Mouse (Mus musculus) neural tube, embryonic 11.5 days (tissue): ENCODE measurements around the gene Asic2. TPM values are rescaled to one million over a fixed set of nuclear protein-coding genes. Genes with fewer than 3 reads are reported as not detected.

Experiments used
- ATAC-seq: fragments of 200-750 bp; cut with Nextera tagmentation; 2 replicates; pipeline ENCODE4 v1.8.0; 2017; ENCODE audit warnings: moderate number of reproducible peaks, mild to moderate bottlenecking, moderate TSS enrichment, moderate library complexity; ENCODE audit not compliant: insufficient read depth, low FRiP score, low TSS enrichment
- DNase-seq: peaks from one replicate; pipeline ENCODE4 v3.0.0-alpha.2; 2015; ENCODE audit warnings: low spot score
- H3K27ac ChIP-seq: fragments of 300-500 bp; sonication (generic); 2 replicates; pipeline ENCODE4 v1.5.1; 2014; ENCODE audit warnings: low read depth, mild to moderate bottlenecking, low read length
- H3K27me3 ChIP-seq: fragments of 300-500 bp; sonication (generic); 2 replicates; pipeline ENCODE4 v1.6.1; 2014; ENCODE audit warnings: mild to moderate bottlenecking, low read length, mixed read lengths; ENCODE audit not compliant: control insufficient read depth, insufficient read depth
- H3K36me3 ChIP-seq: fragments of 300-500 bp; sonication (generic); 2 replicates; pipeline ENCODE4 v1.6.1; 2014; ENCODE audit warnings: mild to moderate bottlenecking, low read length, moderate library complexity, mixed read lengths; ENCODE audit not compliant: control insufficient read depth, insufficient read depth
- H3K4me1 ChIP-seq: fragments of 300-500 bp; sonication (generic); 2 replicates; pipeline ENCODE4 v1.6.1; 2014; ENCODE audit warnings: low read length, mixed read lengths; ENCODE audit not compliant: control insufficient read depth, insufficient read depth
- H3K4me2 ChIP-seq: fragments of 300-500 bp; sonication (generic); 2 replicates; pipeline ENCODE4 v1.6.1; 2014; ENCODE audit warnings: low read depth, mild to moderate bottlenecking, moderate library complexity
- H3K4me3 ChIP-seq: fragments of 300-500 bp; sonication (generic); 2 replicates; pipeline ENCODE4 v1.5.1; 2014; ENCODE audit warnings: low read depth, low read length
- H3K9ac ChIP-seq: fragments of 300-500 bp; sonication (generic); 2 replicates; pipeline ENCODE4 v1.6.1; 2014; ENCODE audit warnings: mild to moderate bottlenecking, low read length
- H3K9me3 ChIP-seq: fragments of 300-500 bp; sonication (generic); 2 replicates; pipeline ENCODE4 v1.6.1; 2016; ENCODE audit warnings: low read length; ENCODE audit not compliant: control insufficient read depth
- WGBS: fragments of 180-500 bp; shearing (Covaris S2); extraction: QIAGEN DNeasy Blood & Tissue Kit; methylation state at CpG from one replicate; pipeline ENCODE4 v1.1.7; 2014; 5-methylcytosine and 5-hydroxymethylcytosine counted together
- polyA plus RNA-seq: library from polyadenylated mRNA; unstranded; fragments of >200 nt; fragmentation: Nextera tagmentation; extraction: Ambion mirVana; gene quantifications from 2 replicates; pipeline ENCODE4 v1.2.1, GENCODE M21; 2014

The Asic2 gene
- polyA plus RNA-seq, 1 experiment from 2014 or later: 2.5 TPM

- no peak for DNase-seq
- Histone ChIP-seq H3K4me1 (no peaks in the 10 kb centered on the region), H3K36me3 (no peaks in the 10 kb centered on the region), H3K4me3 (no peak overlapping the region), H3K4me2 (no peak overlapping the region), H3K9ac (no peak overlapping the region), H3K27ac (no peak overlapping the region), H3K9me3 (no peaks in the 10 kb centered on the region), H3K27me3 (no peaks in the 10 kb centered on the region)
- no peak for ATAC-seq
- 95% methylated on average over 2 of the region's 2 CpGs for WGBS
These were observed 904.3 kb downstream of the Asic2 start for GRCm38 (mm10) chr11:81064006-81064405.

DNA sequence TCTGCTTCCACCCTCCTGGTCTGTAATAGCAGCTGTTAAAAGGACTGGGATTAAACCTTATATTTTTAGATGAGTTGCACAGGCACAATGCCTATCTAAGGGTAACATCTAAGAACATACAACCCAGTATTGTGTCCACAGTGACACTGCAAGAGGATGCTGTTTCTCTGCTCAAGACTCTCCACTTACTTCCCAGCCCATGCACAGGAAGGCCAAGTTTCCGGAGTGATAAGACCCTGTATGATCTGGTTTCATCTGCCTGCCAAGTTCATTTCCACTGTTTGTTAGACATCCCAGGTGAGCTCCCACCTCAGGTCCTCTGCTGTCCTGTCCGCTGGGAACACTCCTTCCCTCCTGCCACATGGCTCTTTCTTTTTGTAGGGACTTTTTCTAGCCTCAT lies 908.2 kb downstream of the Asic2 start:
- Histone ChIP-seq H3K27me3 (no peaks in the 10 kb centered on the region), H3K9ac (no peak overlapping the region), H3K36me3 (no peaks in the 10 kb centered on the region), H3K4me1 (no peaks in the 10 kb centered on the region), H3K4me3 (no peak overlapping the region), H3K27ac (no peak overlapping the region), H3K9me3 (no peaks in the 10 kb centered on the region), H3K4me2 (no peak overlapping the region)
- ATAC-seq (no peak), DNase-seq (no peak)
- 95% methylated on average over 2 of the region's 2 CpGs for WGBS

DNA sequence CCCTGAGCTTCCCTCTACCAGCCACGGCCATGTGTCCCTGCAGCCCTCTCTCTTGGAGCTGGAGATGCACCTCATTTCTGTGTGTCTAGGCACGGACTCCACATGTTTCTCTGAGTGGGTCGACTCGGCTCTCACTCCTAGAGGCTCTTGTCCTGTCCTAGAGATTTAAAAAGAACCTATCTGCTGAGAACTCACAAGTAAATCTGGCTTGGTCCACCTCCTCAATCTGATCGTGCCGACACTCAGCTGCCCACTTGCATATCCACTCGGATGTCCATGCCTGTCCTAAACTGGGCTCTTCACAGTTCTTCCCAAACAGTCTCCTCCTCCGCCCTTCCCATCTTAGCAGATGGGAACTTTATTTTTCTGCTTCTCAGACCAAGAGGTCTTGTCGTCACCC lies 908.7 kb downstream of the Asic2 start:
- no peaks in the 10 kb centered on the region for H3K27me3 ChIP-seq
- no peak for ATAC-seq
- H3K36me3 ChIP-seq: no peaks in the 10 kb centered on the region
- H3K4me2 ChIP-seq: no peak overlapping the region
- H3K4me1 ChIP-seq: no peaks in the 10 kb centered on the region
- no peak overlapping the region for H3K9ac ChIP-seq
- H3K9me3 ChIP-seq: no peaks in the 10 kb centered on the region
- DNase-seq: no peak
- 89% methylated on average over 9 of the region's 9 CpGs for WGBS
- H3K4me3 ChIP-seq: no peak overlapping the region
- H3K27ac ChIP-seq: no peak overlapping the region

DNA sequence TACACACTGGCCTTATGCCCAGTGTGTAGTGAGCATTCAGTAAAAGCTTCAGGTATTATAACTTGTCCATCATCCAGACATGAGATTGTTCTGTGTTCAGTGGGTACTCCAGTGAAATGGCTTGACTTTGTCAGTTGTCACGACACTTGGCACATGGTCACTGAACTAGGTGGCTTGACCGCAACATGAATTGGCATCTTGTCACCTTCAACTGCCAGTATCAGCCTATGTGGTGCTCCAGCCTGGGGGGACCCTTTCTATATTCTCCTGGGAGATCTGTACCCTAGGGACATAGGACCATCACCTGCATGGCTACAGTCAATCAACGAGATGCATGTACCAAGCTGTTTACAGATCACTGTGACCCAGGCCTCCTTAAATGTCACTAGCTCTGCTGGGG lies 910.8 kb downstream of the Asic2 start:
- no peak for DNase-seq
- Histone ChIP-seq H3K4me2 (no peak overlapping the region), H3K9ac (no peak overlapping the region)

DNA sequence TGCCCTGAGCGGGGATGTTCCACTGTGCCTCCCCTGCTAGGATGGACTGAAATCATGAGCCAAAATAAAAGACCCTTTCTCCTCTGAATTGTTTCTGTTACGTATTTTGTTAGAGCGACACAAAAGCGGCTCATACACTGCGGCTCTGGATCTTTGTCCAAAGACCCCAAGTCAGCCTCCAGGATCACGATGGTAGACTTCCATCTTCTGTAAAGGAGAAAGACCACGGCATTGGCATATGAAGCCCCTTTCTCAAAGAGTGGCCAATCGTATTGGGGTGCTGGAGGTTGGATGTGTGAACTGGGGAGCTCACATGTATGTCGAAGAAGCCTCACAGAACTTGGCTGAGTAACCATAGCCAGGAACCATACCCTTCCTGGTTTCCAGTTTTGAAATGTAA lies 911.5 kb downstream of the Asic2 start:
- no peak for ATAC-seq
- DNase-seq: no peak
- no peak overlapping the region for H3K27ac ChIP-seq
- H3K36me3 ChIP-seq: no peaks in the 10 kb centered on the region
- H3K9ac ChIP-seq: no peak overlapping the region
- H3K27me3 ChIP-seq: no peaks in the 10 kb centered on the region
- no peaks in the 10 kb centered on the region for H3K9me3 ChIP-seq
- H3K4me2 ChIP-seq: no peak overlapping the region
- no peaks in the 10 kb centered on the region for H3K4me1 ChIP-seq
- 93% methylated on average over 9 of the region's 9 CpGs for WGBS
- H3K4me3 ChIP-seq: no peak overlapping the region

More for the DNA sequence above, 910.8 kb downstream of the Asic2 start:
- H3K4me3 ChIP-seq: no peak overlapping the region
- 93% methylated on average over 3 of the region's 3 CpGs for WGBS
- no peak for ATAC-seq
- H3K9me3 ChIP-seq: no peaks in the 10 kb centered on the region
- H3K36me3 ChIP-seq: no peaks in the 10 kb centered on the region
- H3K4me1 ChIP-seq: no peaks in the 10 kb centered on the region
- H3K27ac ChIP-seq: no peak overlapping the region
- H3K27me3 ChIP-seq: no peaks in the 10 kb centered on the region

- Histone ChIP-seq H3K4me2 (no peak overlapping the region), H3K9ac (no peak overlapping the region), H3K36me3 (no peaks in the 10 kb centered on the region), H3K4me1 (no peaks in the 10 kb centered on the region), H3K27me3 (no peaks in the 10 kb centered on the region), H3K9me3 (no peaks in the 10 kb centered on the region), H3K27ac (no peak overlapping the region), H3K4me3 (no peak overlapping the region)
- WGBS: 77% methylated on average over 12 of the region's 12 CpGs
- no peak for DNase-seq
- ATAC-seq: no peak
These were observed 912.7 kb downstream of the Asic2 start for GRCm38 (mm10) chr11:81055446-81056145.

- ATAC-seq (no peak), DNase-seq (no peak)
- no peaks in the 10 kb centered on the region for H3K9me3 ChIP-seq
- H3K4me2 ChIP-seq: no peak overlapping the region
- H3K27ac ChIP-seq: no peak overlapping the region
- H3K9ac ChIP-seq: no peak overlapping the region
- no peak overlapping the region for H3K4me3 ChIP-seq
- no peaks in the 10 kb centered on the region for H3K36me3 ChIP-seq
- no peaks in the 10 kb centered on the region for H3K27me3 ChIP-seq
- WGBS: 87% methylated on average over 8 of the region's 8 CpGs
- no peaks in the 10 kb centered on the region for H3K4me1 ChIP-seq
These were observed 914.4 kb downstream of the Asic2 start for GRCm38 (mm10) chr11:81053826-81054225.

DNA sequence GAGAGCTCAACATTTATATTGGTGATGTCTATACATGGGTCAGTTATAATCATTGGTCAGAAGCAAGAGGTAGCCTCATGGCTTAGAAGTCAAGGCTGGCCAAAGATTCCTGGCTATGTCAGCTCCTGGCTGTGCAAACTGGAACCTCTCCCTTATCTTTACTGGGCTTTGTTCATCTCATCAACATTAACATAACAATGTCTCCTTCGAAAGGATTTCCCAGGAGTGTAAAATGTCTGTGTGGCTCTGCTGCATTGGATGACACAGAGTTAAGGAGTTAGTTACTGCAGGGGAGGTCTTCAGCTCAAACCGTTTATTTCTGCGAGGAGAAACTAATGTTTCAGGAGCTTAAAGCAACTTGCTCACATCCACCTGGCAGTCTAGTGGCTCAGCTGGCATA lies 926.6 kb downstream of the Asic2 start:
- DNase-seq (no peak), ATAC-seq (no peak)
- no peak overlapping the region for H3K4me3 ChIP-seq
- WGBS: 40% methylated on average over 3 of the region's 3 CpGs
- no peaks in the 10 kb centered on the region for H3K36me3 ChIP-seq
- H3K27me3 ChIP-seq: no peaks in the 10 kb centered on the region
- H3K9ac ChIP-seq: no peak overlapping the region
- no peak overlapping the region for H3K4me2 ChIP-seq
- H3K9me3 ChIP-seq: no peaks in the 10 kb centered on the region
- no peaks in the 10 kb centered on the region; the same call in 1 of the 2 replicates for H3K4me1 ChIP-seq
- H3K27ac ChIP-seq: no peak overlapping the region

GRCm38 (mm10) chr11:81039976-81040375 lies 928.3 kb downstream of the Asic2 start:
- no peaks in the 10 kb centered on the region for H3K27me3 ChIP-seq
- ATAC-seq (no peak), DNase-seq (no peak)
- H3K9ac ChIP-seq: no peak overlapping the region
- H3K36me3 ChIP-seq: no peaks in the 10 kb centered on the region
- H3K27ac ChIP-seq: no peak overlapping the region
- H3K4me3 ChIP-seq: no peak overlapping the region
- H3K9me3 ChIP-seq: no peaks in the 10 kb centered on the region
- H3K4me1 ChIP-seq: no peaks in the 10 kb centered on the region; the same call in 1 of the 2 replicates
- WGBS: 54% methylated on average over 5 of the region's 5 CpGs
- no peak overlapping the region for H3K4me2 ChIP-seq
